Mouse (Mus musculus) stomach, embryonic 15.5 days (tissue): Measurements from ENCODE around the gene Nes. TPM values are rescaled to one million over a fixed set of nuclear protein-coding genes. Genes with fewer than 3 reads are reported as not detected.

Source experiments
- ATAC-seq: fragments of 200-750 bp; cut with Nextera tagmentation; 2 replicates; pipeline ENCODE4 v1.8.0; 2017; ENCODE audit warnings: low read depth, moderate number of reproducible peaks, moderate TSS enrichment; ENCODE audit not compliant: insufficient read depth, low FRiP score
- H3K27ac ChIP-seq: fragments of 300-500 bp; sonication (generic); 2 replicates; pipeline ENCODE4 v1.5.1; 2015; ENCODE audit warnings: mild to moderate bottlenecking, inconsistent platforms
- H3K27me3 ChIP-seq: fragments of 300-500 bp; sonication (generic); replicated peaks from 2 replicates; pipeline ENCODE4 v1.6.1; 2015; ENCODE audit warnings: inconsistent platforms
- H3K36me3 ChIP-seq: fragments of 300-500 bp; sonication (generic); 2 replicates; pipeline ENCODE4 v1.6.1; 2015; ENCODE audit warnings: inconsistent platforms
- H3K4me1 ChIP-seq: fragments of 300-500 bp; sonication (generic); 2 replicates; pipeline ENCODE4 v1.6.1; 2015; ENCODE audit warnings: inconsistent platforms
- H3K4me2 ChIP-seq: fragments of 300-500 bp; sonication (generic); 2 replicates; pipeline ENCODE4 v1.6.1; 2015; ENCODE audit warnings: mild to moderate bottlenecking, inconsistent platforms
- H3K4me3 ChIP-seq: fragments of 300-500 bp; sonication (generic); replicated peaks from 2 replicates; pipeline ENCODE4 v1.5.1; 2015; ENCODE audit warnings: inconsistent platforms
- H3K9ac ChIP-seq: fragments of 300-500 bp; sonication (generic); 2 replicates; pipeline ENCODE4 v1.6.1; 2015; ENCODE audit warnings: inconsistent platforms
- H3K9me3 ChIP-seq: fragments of 300-500 bp; sonication (generic); 2 replicates; pipeline ENCODE4 v1.6.1; 2016; ENCODE audit warnings: inconsistent platforms
- WGBS: fragments of 180-500 bp; shearing (Covaris S2); methylation state at CpG from one replicate; pipeline ENCODE4 v1.1.7; 2015; 5-methylcytosine and 5-hydroxymethylcytosine counted together
- polyA plus RNA-seq: library from polyadenylated mRNA; unstranded; fragments of >200 nt; fragmentation: Nextera tagmentation; extraction: Ambion mirVana; gene quantifications from 2 replicates; pipeline ENCODE4 v1.2.1, GENCODE M21; 2015

The Nes gene
- polyA plus RNA-seq, 1 experiment from 2014 or later: 18.6 TPM

DNA sequence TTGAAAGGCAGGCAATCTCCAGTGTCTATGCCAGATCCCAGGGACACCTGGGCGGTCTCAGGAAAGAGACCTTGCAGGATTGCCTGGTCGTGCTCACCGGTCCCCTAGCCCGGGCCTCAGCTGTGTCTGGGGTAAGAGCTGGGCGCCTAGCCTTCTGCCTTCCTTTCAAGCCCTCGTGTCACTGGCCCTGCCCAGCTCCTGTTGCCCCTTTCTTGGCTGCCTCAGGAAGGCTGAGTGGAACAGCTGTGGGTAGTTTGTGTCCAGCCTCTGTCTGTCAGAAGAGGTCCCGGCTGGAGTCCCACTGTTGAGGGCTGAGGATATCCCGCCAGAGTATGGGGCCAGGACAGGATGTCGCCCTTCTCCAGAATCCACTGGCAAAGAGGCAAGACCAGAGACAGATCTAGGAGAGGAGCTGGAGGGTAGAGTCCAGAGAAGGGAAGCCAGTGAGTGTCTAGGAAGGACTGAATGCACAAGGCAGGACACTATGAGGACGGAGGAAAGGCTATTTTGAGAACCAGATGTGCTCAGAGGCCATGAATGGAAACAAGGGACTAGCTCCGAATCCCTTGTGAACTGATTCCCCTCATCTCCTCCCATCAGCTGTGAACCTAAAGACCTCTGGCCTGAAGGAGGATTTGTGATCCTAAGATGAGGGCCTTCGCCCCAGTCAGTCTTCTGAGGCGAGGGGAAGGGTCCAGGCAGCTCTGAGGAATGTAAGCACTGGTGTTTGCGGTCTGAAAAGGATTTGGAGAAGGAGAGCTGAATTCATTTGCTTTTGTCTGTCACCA, 2.9 kb downstream of the Nes start:
- H3K9ac ChIP-seq: no peak overlapping the region; the same call in 1 of the 2 replicates
- H3K4me2 ChIP-seq: peak overlapping the region; percentile 95
- no peak for ATAC-seq
- peak overlapping the region; percentile 12; the same call in 1 of the 2 replicates for H3K4me3 ChIP-seq
- no peaks in the 10 kb centered on the region for H3K36me3 ChIP-seq
- H3K27ac ChIP-seq: peak overlapping the region; percentile 42
- 47% methylated on average over 14 of the region's 14 CpGs for WGBS
- peaks cover 17% of the 10 kb centered on the region; the same call in 1 of the 2 replicates for H3K27me3 ChIP-seq
- peaks cover 42% of the 10 kb centered on the region for H3K4me1 ChIP-seq
- H3K9me3 ChIP-seq: no peaks in the 10 kb centered on the region

DNA sequence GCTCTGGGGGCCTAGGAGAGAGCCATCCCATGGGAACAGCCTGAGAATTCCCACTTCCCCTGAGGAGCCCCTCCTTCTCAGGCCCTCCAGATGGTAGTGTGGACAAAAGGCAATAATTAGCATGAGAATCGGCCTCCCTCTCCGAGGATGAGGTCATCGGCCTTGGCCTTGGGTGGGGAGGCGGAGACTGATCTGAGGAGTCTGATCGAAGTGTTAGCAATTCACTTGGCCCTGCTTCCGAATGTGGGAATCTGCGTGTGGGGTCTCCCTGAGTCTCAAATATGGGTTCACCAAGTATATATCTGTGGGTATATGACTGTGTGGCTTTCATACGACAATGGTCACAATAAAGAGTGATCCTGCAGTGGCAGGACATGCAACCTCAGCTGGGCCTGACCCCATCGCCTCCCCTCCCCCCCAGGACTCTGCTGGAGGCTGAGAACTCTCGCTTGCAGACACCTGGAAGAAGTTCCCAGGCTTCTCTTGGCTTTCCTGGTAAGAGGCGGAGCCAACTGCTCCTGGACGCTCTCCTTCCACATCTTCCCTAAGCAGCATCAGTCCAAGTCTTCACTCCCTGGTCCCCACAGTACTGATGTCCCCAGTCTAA, 3.6 kb downstream of the Nes start:
- peak overlapping the region; percentile 42; the same call in 1 of the 2 replicates for H3K27ac ChIP-seq
- no peak overlapping the region; the same call in 1 of the 2 replicates for H3K9ac ChIP-seq
- ATAC-seq: no peak
- H3K4me3 ChIP-seq: peak overlapping the region; percentile 12; the same call in 1 of the 2 replicates
- peaks cover 42% of the 10 kb centered on the region for H3K4me1 ChIP-seq
- H3K9me3 ChIP-seq: no peaks in the 10 kb centered on the region
- H3K4me2 ChIP-seq: peak overlapping the region; percentile 95
- H3K27me3 ChIP-seq: peaks cover 17% of the 10 kb centered on the region; the same call in 1 of the 2 replicates
- WGBS: 24% methylated on average over 12 of the region's 12 CpGs
- H3K36me3 ChIP-seq: no peaks in the 10 kb centered on the region

GRCm38 (mm10) chr3:87979493-87979892, 8.6 kb downstream of the Nes start:
- peaks cover 36% of the 10 kb centered on the region for H3K4me1 ChIP-seq
- no peaks in the 10 kb centered on the region for H3K36me3 ChIP-seq
- 83% methylated on average over 5 of the region's 5 CpGs for WGBS
- no peak for ATAC-seq
- no peaks in the 10 kb centered on the region for H3K27me3 ChIP-seq
- no peaks in the 10 kb centered on the region for H3K9me3 ChIP-seq
- H3K4me3 ChIP-seq: no peak overlapping the region
- no peak overlapping the region for H3K9ac ChIP-seq
- H3K27ac ChIP-seq: no peak overlapping the region
- H3K4me2 ChIP-seq: no peak overlapping the region

- no peak overlapping the region for H3K27ac ChIP-seq
- 46% methylated on average over 3 of the region's 3 CpGs for WGBS
- no peak overlapping the region for H3K4me3 ChIP-seq
- no peak for ATAC-seq
- H3K36me3 ChIP-seq: no peaks in the 10 kb centered on the region
- H3K9ac ChIP-seq: no peak overlapping the region
- no peaks in the 10 kb centered on the region for H3K9me3 ChIP-seq
- no peaks in the 10 kb centered on the region for H3K27me3 ChIP-seq
- peaks cover 34% of the 10 kb centered on the region for H3K4me1 ChIP-seq
- H3K4me2 ChIP-seq: no peak overlapping the region
Measured at GRCm38 (mm10) chr3:87980085-87980484, 9.2 kb downstream of the Nes start.

DNA sequence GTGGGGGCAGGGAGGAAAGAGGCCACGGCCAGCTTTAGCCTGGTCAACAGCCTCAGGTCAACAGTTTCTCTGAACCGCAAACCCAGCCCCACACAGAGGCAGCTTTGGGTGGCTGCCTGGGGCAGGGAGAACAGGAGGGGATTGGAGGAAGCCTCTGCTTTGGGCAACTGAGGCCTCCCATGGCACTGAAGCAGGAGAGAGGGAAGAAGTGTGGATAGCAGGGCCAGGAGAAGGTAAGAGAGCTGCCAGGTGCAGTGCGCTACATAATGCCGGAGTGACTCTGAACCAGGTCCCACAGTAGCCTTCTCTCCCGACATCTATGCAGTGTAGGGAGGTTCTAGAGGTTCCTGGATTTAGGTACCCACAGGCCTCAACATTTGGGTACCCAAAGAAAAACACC, 9.8 kb downstream of the Nes start:
- Histone ChIP-seq H3K36me3 (no peaks in the 10 kb centered on the region), H3K27me3 (no peaks in the 10 kb centered on the region), H3K9ac (no peak overlapping the region), H3K4me1 (peaks cover 40% of the 10 kb centered on the region), H3K4me2 (no peak overlapping the region), H3K27ac (no peak overlapping the region), H3K4me3 (no peak overlapping the region), H3K9me3 (no peaks in the 10 kb centered on the region)
- WGBS: 63% methylated on average over 5 of the region's 5 CpGs
- no peak for ATAC-seq

DNA sequence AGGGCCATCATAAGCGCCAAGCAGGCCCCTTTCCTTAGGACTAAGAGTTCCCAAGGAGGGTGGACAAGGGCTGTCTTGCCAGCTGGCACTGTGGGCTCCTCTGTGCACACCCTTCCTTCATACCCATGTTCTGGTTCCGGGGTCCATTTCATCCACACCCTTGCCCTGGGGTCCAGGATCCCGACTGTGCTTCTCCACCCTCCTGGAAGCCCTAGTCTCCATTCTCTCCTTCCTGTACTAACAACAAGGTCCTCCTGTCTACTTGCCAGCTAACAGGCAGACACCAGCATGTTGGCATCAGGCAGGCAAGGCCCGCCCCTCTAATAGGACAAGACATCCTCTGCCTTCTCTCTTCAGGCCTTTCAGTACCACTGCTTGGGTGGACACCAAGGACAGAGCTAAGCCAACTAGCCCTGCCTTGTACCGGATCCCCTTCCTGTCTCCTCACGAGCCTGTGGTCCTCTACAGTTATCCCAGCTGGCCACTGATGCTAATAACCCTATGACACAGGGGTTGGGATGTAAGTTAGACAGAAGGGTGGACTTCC, 10.4 kb downstream of the Nes start:
- no peaks in the 10 kb centered on the region for H3K9me3 ChIP-seq
- H3K9ac ChIP-seq: no peak overlapping the region
- peak overlapping the region; percentile 95; the same call in 1 of the 2 replicates for H3K27ac ChIP-seq
- no peak for ATAC-seq
- H3K4me3 ChIP-seq: no peak overlapping the region
- peaks cover 46% of the 10 kb centered on the region for H3K4me1 ChIP-seq
- H3K4me2 ChIP-seq: no peak overlapping the region
- 83% methylated on average over 6 of the region's 6 CpGs for WGBS
- no peaks in the 10 kb centered on the region for H3K36me3 ChIP-seq
- H3K27me3 ChIP-seq: no peaks in the 10 kb centered on the region

DNA sequence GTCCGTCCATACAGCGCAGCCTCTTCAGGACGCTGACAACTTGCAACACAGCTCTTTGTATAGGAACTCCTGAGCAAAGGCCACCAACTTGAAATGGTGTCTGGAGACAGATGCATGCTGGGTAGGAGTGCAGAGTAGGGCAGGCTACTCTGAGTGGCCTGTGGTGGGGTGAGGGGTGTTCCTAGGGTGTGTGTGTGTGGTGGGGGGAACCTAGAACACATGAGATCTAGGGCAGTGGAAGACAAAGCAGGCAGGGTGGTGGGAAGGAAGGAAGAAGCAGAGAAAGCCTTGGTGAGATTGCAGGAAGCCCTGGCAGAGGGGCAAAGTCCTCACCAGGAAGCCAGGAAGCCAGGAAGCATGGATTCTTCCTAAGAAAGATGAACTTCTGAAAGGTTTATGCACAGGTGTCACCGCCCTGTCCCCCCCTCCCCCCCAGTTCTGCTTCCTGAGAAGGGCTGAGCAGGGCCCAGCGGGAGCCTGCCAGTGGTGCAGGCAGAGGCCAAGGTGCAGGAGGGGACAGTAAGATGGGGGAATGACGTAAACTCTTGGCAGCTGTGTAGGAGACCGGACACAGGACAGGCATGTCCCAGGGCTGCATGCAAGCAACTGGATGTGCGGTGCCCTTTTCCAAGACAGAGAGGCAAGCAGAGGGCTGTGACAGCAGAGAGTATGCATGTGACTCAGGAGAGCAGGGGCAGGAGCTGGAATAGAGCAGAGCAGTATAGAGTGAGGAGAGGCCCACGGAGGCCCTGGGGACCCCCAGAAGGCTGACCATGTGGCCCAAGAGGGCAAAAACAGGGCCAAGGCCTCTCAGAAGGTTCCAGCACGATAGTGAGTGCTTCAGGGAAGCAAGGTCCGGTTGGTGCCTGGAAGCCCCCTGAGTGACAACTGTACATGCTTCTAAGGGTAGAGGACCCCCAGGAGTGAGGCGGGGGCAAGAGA, 11.3 kb downstream of the Nes start:
- 31% methylated on average over 12 of the region's 12 CpGs for WGBS
- Histone ChIP-seq H3K36me3 (no peaks in the 10 kb centered on the region), H3K4me1 (peaks cover 53% of the 10 kb centered on the region), H3K9me3 (no peaks in the 10 kb centered on the region), H3K27ac (peak overlapping the region; percentile 95), H3K4me3 (peak overlapping the region; percentile 8; the same call in 1 of the 2 replicates), H3K4me2 (peak overlapping the region; percentile 44), H3K27me3 (no peaks in the 10 kb centered on the region), H3K9ac (peak overlapping the region; percentile 16; the same call in 1 of the 2 replicates)
- ATAC-seq: peak; percentile 28

GRCm38 (mm10) chr3:87982836-87983601, 12.1 kb downstream of the Nes start:
- Histone ChIP-seq H3K4me3 (peak overlapping the region; percentile 8), H3K9ac (no peak overlapping the region), H3K4me1 (peaks cover 61% of the 10 kb centered on the region), H3K27me3 (no peaks in the 10 kb centered on the region; the same call in 1 of the 2 replicates), H3K9me3 (no peaks in the 10 kb centered on the region), H3K27ac (peak overlapping the region; percentile 95), H3K4me2 (peak overlapping the region; percentile 44), H3K36me3 (no peaks in the 10 kb centered on the region)
- peak; percentile 68 for ATAC-seq
- WGBS: 7% methylated on average over 13 of the region's 13 CpGs

- no peak overlapping the region for H3K4me3 ChIP-seq
- H3K9ac ChIP-seq: no peak overlapping the region
- H3K27ac ChIP-seq: peak overlapping the region; percentile 95
- H3K36me3 ChIP-seq: no peaks in the 10 kb centered on the region
- H3K27me3 ChIP-seq: peaks cover 6% of the 10 kb centered on the region
- 49% methylated on average over 6 of the region's 6 CpGs for WGBS
- no peak for ATAC-seq
- no peaks in the 10 kb centered on the region for H3K9me3 ChIP-seq
- H3K4me2 ChIP-seq: peak overlapping the region; percentile 44
- H3K4me1 ChIP-seq: peaks cover 64% of the 10 kb centered on the region
Measured at GRCm38 (mm10) chr3:87983627-87984026, 12.7 kb downstream of the Nes start.

- peaks cover 64% of the 10 kb centered on the region for H3K4me1 ChIP-seq
- no peak overlapping the region for H3K4me2 ChIP-seq
- H3K9ac ChIP-seq: no peak overlapping the region
- 30% methylated on average over 3 of the region's 3 CpGs for WGBS
- H3K4me3 ChIP-seq: no peak overlapping the region
- peak overlapping the region; percentile 95 for H3K27ac ChIP-seq
- peaks cover 11% of the 10 kb centered on the region for H3K27me3 ChIP-seq
- no peaks in the 10 kb centered on the region for H3K9me3 ChIP-seq
- ATAC-seq: no peak
- no peaks in the 10 kb centered on the region for H3K36me3 ChIP-seq
Measured at GRCm38 (mm10) chr3:87984094-87984493, 13.2 kb downstream of the Nes start.
